Mouse (Mus musculus) midbrain, embryonic 14.5 days (tissue): ENCODE data around the gene Ssbp2. TPM values are rescaled to one million over a fixed set of nuclear protein-coding genes. Genes with fewer than 3 reads are reported as not detected.

Source experiments
- ATAC-seq: fragments of 200-750 bp; cut with Nextera tagmentation; 2 replicates; pipeline ENCODE4 v1.8.0; 2017; ENCODE audit warnings: moderate number of reproducible peaks, moderate library complexity; ENCODE audit not compliant: low FRiP score, low TSS enrichment
- DNase-seq: peaks from one replicate; pipeline ENCODE4 v3.0.0-alpha.2; 2015
- H3K27ac ChIP-seq: fragments of 300-500 bp; sonication (generic); replicated peaks from 2 replicates; pipeline ENCODE4 v1.5.1; 2014; ENCODE audit warnings: mild to moderate bottlenecking, low read depth, low read length, moderate library complexity
- H3K27me3 ChIP-seq: fragments of 300-500 bp; sonication (generic); 2 replicates; pipeline ENCODE4 v1.6.1; 2014; ENCODE audit warnings: low read length, control low read depth, mixed read lengths; ENCODE audit not compliant: control insufficient read depth, insufficient read depth
- H3K36me3 ChIP-seq: fragments of 300-500 bp; sonication (generic); 2 replicates; pipeline ENCODE4 v1.6.1; 2014; ENCODE audit warnings: low read length, control low read depth; ENCODE audit not compliant: control insufficient read depth, insufficient read depth
- H3K4me1 ChIP-seq: fragments of 300-500 bp; sonication (generic); 2 replicates; pipeline ENCODE4 v1.6.1; 2014; ENCODE audit warnings: mild to moderate bottlenecking, antibody characterized with exemption, low read length, control low read depth; ENCODE audit not compliant: control insufficient read depth, insufficient read depth
- H3K4me2 ChIP-seq: fragments of 300-500 bp; sonication (generic); 2 replicates; pipeline ENCODE4 v1.6.1; 2014; ENCODE audit warnings: mild to moderate bottlenecking, low read length, moderate library complexity
- H3K4me3 ChIP-seq: fragments of 300-500 bp; sonication (generic); replicated peaks from 2 replicates; pipeline ENCODE4 v1.5.1; 2014; ENCODE audit warnings: low read depth, low read length
- H3K9ac ChIP-seq: fragments of 300-500 bp; sonication (generic); replicated peaks from 2 replicates; pipeline ENCODE4 v1.6.1; 2014; ENCODE audit warnings: mild to moderate bottlenecking, low read length, moderate library complexity
- H3K9me3 ChIP-seq: fragments of 300-500 bp; sonication (generic); 2 replicates; pipeline ENCODE4 v1.6.1; 2016; ENCODE audit warnings: low read length, control low read depth, mixed read lengths; ENCODE audit not compliant: control insufficient read depth
- WGBS: fragments of 180-500 bp; shearing (Covaris S2); extraction: QIAGEN DNeasy Blood & Tissue Kit; methylation state at CpG from one replicate; pipeline ENCODE4 v1.1.7; 2014; 5-methylcytosine and 5-hydroxymethylcytosine counted together
- polyA plus RNA-seq: library from polyadenylated mRNA; unstranded; fragments of >200 nt; fragmentation: Nextera tagmentation; extraction: Ambion mirVana; gene quantifications from 2 replicates; pipeline ENCODE4 v1.2.1, GENCODE M21; 2014

Ssbp2 gene
- polyA plus RNA-seq = 274 and 283 TPM in 2 replicates

- WGBS = 6% methylated on average over 29 of the region's 29 CpGs
- Histone ChIP-seq H3K27ac (peak within 1 kb of the TSS; percentile 96), H3K4me3 (peak within 1 kb of the TSS; percentile 92), H3K27me3 (no peaks in the 10 kb centered on the region), H3K9me3 (no peaks in the 10 kb centered on the region), H3K9ac (peak within 1 kb of the TSS; percentile 76), H3K4me2 (peak within 1 kb of the TSS; percentile 83), H3K36me3 (no peaks in the 10 kb centered on the region), H3K4me1 (peaks cover 27% of the 10 kb centered on the region)
- DNase-seq (peak; percentile 74), ATAC-seq (peak; percentile 55)
Observed at GRCm38 (mm10) chr13:91459896-91460620, at the start of gene Ssbp2. TSS of gene Ssbp2 (plus strand) at chr13:91460283.

- H3K27ac ChIP-seq = no peak overlapping the region
- H3K4me3 ChIP-seq = no peak overlapping the region
- no peaks in the 10 kb centered on the region for H3K4me1 ChIP-seq
- H3K9me3 ChIP-seq = no peaks in the 10 kb centered on the region
- ATAC-seq (no peak), DNase-seq (no peak)
- WGBS = 83% methylated on average over 5 of the region's 5 CpGs
- H3K36me3 ChIP-seq = no peaks in the 10 kb centered on the region
- H3K9ac ChIP-seq = no peak overlapping the region
- H3K27me3 ChIP-seq = no peaks in the 10 kb centered on the region
- no peak overlapping the region for H3K4me2 ChIP-seq
Observed at GRCm38 (mm10) chr13:91413752-91414503, 46.2 kb upstream of the Ssbp2 start.

GRCm38 (mm10) chr13:91415896-91416295, 44.2 kb upstream of the Ssbp2 start:
- Histone ChIP-seq H3K36me3 (no peaks in the 10 kb centered on the region), H3K9me3 (no peaks in the 10 kb centered on the region), H3K4me2 (no peak overlapping the region), H3K4me1 (peaks cover 3% of the 10 kb centered on the region), H3K9ac (no peak overlapping the region), H3K27me3 (no peaks in the 10 kb centered on the region), H3K27ac (no peak overlapping the region), H3K4me3 (no peak overlapping the region)
- 62% methylated on average over 4 of the region's 4 CpGs for WGBS
- ATAC-seq (no peak), DNase-seq (no peak)

GRCm38 (mm10) chr13:91416698-91417097, 43.4 kb upstream of the Ssbp2 start:
- Histone ChIP-seq H3K9ac (no peak overlapping the region), H3K36me3 (no peaks in the 10 kb centered on the region), H3K27ac (no peak overlapping the region), H3K4me1 (peaks cover 11% of the 10 kb centered on the region), H3K9me3 (no peaks in the 10 kb centered on the region), H3K4me3 (no peak overlapping the region), H3K4me2 (no peak overlapping the region), H3K27me3 (no peaks in the 10 kb centered on the region)
- DNase-seq (no peak), ATAC-seq (no peak)
- WGBS = 92% methylated on average over 2 of the region's 2 CpGs

GRCm38 (mm10) chr13:91421387-91421949, 38.6 kb upstream of the Ssbp2 start:
- no peaks in the 10 kb centered on the region for H3K27me3 ChIP-seq
- WGBS = 25% methylated on average over 9 of the region's 9 CpGs
- peak; percentile 91 for DNase-seq
- no peak overlapping the region for H3K4me3 ChIP-seq
- peak; percentile 62; the same call in 1 of the 2 replicates for ATAC-seq
- no peaks in the 10 kb centered on the region for H3K36me3 ChIP-seq
- H3K9ac ChIP-seq = no peak overlapping the region
- peak overlapping the region; percentile 30 for H3K4me2 ChIP-seq
- peak overlapping the region; percentile 52; the same call in 1 of the 2 replicates for H3K27ac ChIP-seq
- peaks cover 19% of the 10 kb centered on the region for H3K4me1 ChIP-seq
- H3K9me3 ChIP-seq = no peaks in the 10 kb centered on the region

- no peaks in the 10 kb centered on the region for H3K9me3 ChIP-seq
- 75% methylated on average over 5 of the region's 5 CpGs for WGBS
- ATAC-seq = no peak
- no peaks in the 10 kb centered on the region for H3K27me3 ChIP-seq
- H3K4me3 ChIP-seq = no peak overlapping the region
- no peak overlapping the region for H3K9ac ChIP-seq
- no peak for DNase-seq
- peaks cover 9% of the 10 kb centered on the region for H3K4me1 ChIP-seq
- H3K27ac ChIP-seq = no peak overlapping the region
- no peaks in the 10 kb centered on the region for H3K36me3 ChIP-seq
- no peak overlapping the region for H3K4me2 ChIP-seq
Observed at GRCm38 (mm10) chr13:91430867-91431266, 29.2 kb upstream of the Ssbp2 start.

- H3K27ac ChIP-seq = no peak overlapping the region; the same call in 1 of the 2 replicates
- peak; percentile 62; the same call in 1 of the 2 replicates for ATAC-seq
- H3K9me3 ChIP-seq = no peaks in the 10 kb centered on the region
- H3K4me2 ChIP-seq = 0 out of 2 replicates have a peak overlapping the region, but pooled peaks have one; percentile 13
- 48% methylated on average over 12 of the region's 12 CpGs for WGBS
- H3K36me3 ChIP-seq = no peaks in the 10 kb centered on the region
- no peak overlapping the region for H3K9ac ChIP-seq
- H3K4me1 ChIP-seq = peaks cover 9% of the 10 kb centered on the region
- DNase-seq = peak; percentile 61
- H3K27me3 ChIP-seq = no peaks in the 10 kb centered on the region
- no peak overlapping the region for H3K4me3 ChIP-seq
Observed at GRCm38 (mm10) chr13:91431392-91432355, 28.4 kb upstream of the Ssbp2 start.

GRCm38 (mm10) chr13:91433021-91433420, 27.1 kb upstream of the Ssbp2 start:
- H3K9ac ChIP-seq = no peak overlapping the region
- WGBS = 86% methylated on average over 11 of the region's 11 CpGs
- no peaks in the 10 kb centered on the region for H3K36me3 ChIP-seq
- no peak for ATAC-seq
- no peaks in the 10 kb centered on the region for H3K27me3 ChIP-seq
- H3K4me3 ChIP-seq = no peak overlapping the region
- no peak for DNase-seq
- H3K27ac ChIP-seq = no peak overlapping the region
- H3K4me1 ChIP-seq = peaks cover 9% of the 10 kb centered on the region
- H3K4me2 ChIP-seq = no peak overlapping the region
- no peaks in the 10 kb centered on the region for H3K9me3 ChIP-seq
